Mouse (Mus musculus) heart, postnatal 14 days (tissue): ENCODE results near the gene Arhgap30. TPM values are rescaled to one million over a fixed set of nuclear protein-coding genes. Genes with fewer than 3 reads are reported as not detected.

Source experiments
- DNase-seq, 2 experiments: peaks; one replicate each; pipeline ENCODE4 v3.0.0; 2021 to 2022
- intact Hi-C: fragments of 180-260 bp; cut with DNase I; formaldehyde crosslinking; loops from one replicate; pipeline ENCODE4 v1.15.1; 2025
- total RNA-seq, 2 experiments: library from RNA; stranded (reverse); gene quantifications; 2 replicates each; pipeline ENCODE4 v1.2.3; 2021

Gene Arhgap30
- total RNA-seq, 2 experiments from 2014 or later, result 2.3 to 4.5 TPM

DNA sequence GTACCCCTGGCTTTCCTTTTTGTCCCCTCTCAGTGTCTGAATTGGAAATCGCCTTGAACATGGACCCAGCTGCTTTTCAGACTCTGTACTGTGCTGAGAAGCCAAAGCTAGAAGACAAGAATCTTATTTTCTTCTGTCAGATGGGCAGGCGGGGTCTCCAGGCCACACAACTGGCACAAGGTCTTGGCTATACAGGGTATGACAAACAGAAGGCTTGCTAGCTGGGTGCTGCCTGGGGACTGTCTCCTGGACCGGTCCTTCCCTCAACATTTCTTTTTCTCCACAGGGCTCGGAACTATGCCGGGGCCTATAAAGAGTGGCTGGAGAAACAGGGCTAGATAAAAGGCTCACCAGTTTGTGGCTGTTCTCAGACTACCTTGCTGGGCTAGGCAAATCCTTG is 31.2 kb downstream of the Arhgap30 start:
- DNase-seq, result no peak
- intact Hi-C loops, result no loop called here

DNA sequence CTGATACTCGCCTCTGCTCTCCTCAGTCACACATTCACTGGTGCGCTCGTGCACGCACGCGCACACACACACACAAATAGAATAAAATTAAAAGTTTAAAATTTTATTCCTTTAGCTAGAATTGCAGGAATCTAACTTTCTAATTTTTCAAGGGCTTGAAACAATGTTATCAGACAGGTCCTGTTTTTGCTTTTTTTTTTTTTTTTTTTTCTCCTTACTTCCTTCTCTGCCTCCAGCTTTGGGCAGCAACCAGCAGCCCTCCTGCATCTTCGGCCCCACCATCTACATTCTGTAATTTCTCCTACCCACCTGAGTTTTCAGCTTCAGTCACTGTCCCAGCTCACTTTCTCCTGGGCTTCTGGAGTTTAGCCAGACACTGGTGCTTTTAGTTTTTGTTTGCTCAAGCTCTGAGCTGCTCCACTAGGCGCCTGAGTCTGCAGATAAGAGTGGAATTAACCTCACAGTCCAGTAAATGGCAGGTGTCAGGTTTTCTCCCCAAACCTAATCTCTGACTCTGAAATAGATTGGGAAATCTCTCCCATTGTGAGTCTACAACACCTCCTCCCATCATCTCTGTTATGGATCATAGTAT is 33.8 kb downstream of the Arhgap30 start:
- DNase-seq, result no peak
- intact Hi-C loops, result no loop called here

DNA sequence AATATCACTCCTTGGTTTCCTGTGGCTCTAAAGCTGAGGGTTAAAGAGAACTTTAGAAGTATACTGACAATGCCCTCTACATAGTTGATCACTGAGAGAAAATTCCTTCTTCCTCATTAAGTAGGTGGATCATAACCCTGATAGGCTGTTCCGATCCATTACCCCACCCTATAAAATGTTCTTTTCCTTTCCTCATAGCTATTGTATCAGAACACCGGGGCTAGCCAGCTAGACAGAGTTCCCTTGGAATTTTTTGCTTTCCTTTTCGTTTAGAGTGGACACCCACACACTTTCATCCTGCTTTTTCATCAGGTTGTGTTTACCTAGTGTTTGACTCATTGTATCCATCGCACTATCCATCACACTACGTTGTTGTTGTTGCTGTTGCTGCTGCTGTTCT is 35.9 kb downstream of the Arhgap30 start:
- no peak for DNase-seq
- intact Hi-C loops, result no loop called here

DNA sequence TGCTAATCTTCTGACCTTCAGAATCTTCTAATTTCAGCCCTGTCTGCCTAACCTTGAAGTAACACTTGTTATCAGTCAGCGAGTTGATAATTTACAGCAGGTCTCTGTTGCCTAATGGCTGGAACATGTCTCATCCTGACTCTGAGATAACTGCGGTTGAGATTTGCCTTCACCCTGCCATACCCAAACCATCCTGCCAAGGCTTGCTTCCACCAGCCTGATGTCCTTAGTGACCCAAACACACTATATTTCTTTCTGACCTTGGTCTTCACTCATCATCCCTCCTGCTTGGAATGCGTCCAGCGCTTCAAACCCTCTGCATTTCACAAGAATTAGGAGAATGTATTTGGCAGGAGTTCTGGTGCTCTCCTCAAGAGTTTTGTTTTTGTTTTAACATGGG is 36.4 kb downstream of the Arhgap30 start:
- intact Hi-C loops, result no loop called here
- peak in 1 of 2 experiments; percentile 32 for DNase-seq

DNA sequence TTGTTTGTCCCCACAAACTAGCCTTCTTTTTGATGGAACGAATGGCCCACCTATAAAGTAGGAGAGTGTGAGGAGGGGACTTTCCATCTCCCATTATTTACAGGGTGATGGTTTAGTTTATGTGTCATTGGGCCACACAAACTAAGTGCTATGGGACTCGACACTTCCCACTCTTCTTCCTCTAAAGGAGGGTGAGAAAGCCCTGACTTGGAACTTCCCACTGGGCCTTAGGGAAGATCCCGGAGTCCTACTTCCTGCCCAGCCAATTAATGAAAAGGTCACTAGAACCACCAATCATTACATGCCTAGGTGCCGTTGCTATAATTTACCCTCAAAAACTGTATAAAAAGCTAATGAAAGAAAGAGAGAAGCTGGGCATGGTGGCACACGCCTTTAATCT is 43.4 kb downstream of the Arhgap30 start:
- intact Hi-C loops, result no loop called here
- no peak for DNase-seq

DNA sequence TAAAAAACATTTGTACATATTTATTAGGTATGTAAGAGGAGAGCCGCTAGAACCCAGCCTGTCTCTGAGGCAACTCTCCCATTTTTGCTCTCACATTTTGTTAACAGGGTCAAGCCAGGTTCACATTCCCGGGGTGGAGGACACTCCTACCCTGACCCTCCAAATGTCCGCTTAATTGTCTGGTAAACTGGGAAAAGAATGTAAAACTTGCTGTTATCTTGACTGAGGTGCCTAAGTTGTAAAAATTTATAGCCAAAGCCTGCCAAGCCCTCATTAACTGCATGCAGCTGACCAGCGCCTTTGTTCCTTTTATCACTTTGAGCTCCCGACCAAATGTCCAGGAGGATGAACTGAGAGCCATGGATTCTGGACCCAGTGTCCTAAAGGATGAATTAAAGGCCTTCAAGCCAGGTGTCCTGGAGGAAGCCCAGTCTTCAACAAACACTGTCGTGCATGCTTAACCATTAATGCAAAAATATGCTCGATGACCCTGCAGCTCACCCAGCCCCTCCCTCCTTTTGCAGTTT is 46.6 kb downstream of the Arhgap30 start:
- intact Hi-C loops, result no loop called here
- no peak for DNase-seq

DNA sequence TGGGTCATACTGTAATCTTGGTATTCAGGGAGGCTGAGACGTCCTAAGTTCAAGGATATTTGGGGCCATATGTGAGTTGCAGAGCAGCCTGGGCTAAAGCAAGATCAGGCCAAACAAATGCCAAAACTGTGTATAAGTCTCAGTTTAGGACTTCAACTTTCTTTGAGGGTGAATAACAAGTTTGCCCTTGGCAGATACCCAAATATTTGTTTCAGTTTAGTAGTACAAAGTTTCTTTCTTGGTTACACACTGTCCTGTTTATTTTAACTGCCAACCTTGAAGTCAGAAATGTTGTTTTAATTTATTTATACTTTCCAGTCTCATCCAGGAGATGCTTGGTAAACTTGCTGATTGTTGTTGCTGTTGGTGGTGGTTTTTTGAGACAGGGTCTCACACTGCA is 47.2 kb downstream of the Arhgap30 start:
- DNase-seq, result no peak

DNA sequence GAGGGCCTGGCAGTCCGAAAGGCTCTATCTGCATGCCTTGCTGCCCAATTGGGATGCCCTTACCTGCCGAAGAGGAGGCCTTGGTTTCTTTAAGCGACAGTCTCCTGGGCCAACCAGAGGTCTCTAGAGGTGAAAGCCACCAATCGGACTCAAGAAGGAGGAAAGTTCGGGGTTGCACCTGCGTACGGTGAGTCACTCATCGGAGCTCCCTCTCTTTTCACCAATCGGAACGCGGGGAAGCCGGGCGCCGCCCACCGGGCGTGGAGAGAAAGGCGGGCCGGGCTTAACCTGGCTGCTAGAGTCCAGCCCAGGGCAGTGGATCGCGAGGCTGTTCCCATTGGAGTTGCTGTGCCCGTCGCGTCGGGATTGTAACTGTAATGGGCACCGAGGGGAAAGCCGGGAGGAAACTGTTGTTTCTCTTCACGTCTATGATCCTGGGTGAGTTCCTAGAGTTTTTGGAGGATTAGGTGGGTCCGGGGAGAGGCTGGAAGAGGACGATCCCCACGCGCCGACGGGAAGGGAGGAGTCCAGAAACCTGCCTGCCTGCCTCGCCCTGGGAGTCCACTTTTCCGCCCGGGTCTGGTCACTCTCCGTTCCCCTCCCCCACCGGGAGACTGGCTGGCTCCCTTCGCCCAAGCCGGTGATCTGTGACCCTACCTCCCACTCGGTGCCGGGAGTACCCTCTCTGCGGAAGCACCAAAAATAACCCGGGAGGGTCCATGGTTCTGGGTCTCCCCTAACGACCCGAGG is 48.7 kb downstream of the Arhgap30 start, which contains the start of gene F11r:
Gene F11r, plus strand, starts transcription at position 272 of the 750 bp plus-strand sequence.
- intact Hi-C loops, result loop anchor here (1.0 to 2.0 kb wide), 4 partner anchors 17 to 65 kb away; partner anchors contain the start of gene Alyref2
- DNase-seq, result peak; percentile 82 to 87

More for the DNA sequence above, 47.2 kb downstream of the Arhgap30 start:
- intact Hi-C loops, result loop anchor here (2.0 kb wide), 2 partner anchors 19 to 35 kb away; no protein-coding TSS in a partner anchor

DNA sequence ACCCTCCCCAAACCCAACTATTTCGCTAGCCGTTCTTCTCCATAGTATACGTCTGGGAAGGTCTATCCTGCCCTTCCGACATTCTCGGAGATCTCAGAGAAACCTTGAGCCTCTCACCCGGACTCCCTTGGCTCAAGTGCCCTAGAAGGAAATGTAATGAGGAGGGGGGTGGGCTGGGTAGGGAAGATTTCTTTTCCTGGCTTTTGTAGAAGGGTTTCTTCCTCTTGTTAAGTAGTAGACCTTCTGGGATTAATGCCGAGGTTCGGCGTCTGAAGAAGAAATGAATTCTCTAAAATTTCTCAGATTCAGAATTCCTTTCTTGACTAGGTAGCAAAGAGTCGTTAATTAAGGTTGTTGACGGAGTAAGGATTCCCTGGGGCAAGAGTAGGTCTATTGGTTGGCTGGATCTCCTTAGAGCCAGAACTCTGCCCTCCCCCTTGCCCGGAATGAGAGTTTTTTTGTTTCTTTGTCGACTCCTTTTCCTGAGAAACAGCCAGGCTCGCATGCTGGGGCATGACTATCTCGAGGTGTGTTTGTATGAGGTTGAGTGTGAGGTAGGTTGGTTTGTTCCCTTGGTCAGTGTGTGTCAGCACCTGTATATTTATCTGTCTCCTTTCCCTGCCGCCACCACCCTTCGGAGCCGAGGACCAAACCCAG is 49.4 kb downstream of the Arhgap30 start:
- intact Hi-C loops, result loop anchor here (2.0 kb wide), 1 partner anchor 65 kb away; the partner anchor contains the start of gene Alyref2
- no peak for DNase-seq

DNA sequence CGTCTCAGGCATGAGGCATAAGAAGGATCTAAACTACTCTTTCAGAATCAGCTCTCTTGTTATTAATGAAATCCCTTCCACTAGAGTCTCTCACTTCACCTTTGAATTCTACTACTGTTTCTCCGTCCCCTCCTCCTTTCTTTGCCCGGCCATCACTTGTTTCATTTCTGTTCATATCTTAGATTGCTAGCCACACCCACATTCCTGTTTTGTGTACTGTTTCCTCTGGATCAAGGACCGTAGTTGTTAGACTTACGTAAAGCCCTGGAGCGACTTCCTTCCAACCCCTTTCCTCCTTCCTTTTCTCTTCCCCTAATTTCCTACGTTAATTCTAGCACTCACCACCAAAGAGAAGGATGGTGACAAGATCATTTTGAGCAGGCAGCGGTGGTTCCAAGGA is 50.3 kb downstream of the Arhgap30 start:
- intact Hi-C loops, result loop anchor here (2.0 kb wide), 1 partner anchor 64 kb away; the partner anchor contains the start of gene Alyref2
- no peak for DNase-seq

DNA sequence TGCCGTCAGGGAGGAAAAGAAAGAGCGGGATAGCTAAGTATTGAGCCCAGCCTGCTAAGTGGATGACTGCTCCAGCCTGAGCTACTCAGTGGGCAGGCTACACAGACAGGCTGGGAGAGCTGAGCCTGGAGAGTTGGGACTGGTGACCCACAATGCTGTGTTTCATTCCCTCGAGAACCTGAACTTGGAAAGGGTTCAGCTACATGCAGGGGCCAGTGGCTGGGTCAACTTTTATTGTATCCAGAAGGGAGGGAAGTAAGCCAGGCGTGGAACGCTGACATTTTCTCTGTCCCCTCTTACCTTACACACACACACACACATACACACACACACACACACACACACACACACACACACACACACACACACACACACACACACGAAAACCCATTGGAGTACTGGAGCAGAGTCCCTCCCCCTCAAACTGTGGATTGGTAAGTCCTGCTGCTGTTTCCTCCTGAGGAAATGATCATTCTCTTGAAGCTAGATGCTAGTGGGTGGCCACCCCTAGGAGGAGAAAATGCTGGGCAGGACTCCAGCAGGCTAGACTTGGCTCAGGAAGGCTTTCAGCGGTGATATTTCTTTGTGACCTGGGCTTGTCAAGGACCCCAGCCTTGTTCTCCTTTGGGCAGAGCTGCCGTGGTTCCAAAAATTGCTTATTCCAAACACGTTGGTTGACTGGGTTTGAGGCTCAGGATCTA is 51.4 kb downstream of the Arhgap30 start:
- intact Hi-C loops, result no loop called here
- peak; percentile 76 to 80 for DNase-seq

DNA sequence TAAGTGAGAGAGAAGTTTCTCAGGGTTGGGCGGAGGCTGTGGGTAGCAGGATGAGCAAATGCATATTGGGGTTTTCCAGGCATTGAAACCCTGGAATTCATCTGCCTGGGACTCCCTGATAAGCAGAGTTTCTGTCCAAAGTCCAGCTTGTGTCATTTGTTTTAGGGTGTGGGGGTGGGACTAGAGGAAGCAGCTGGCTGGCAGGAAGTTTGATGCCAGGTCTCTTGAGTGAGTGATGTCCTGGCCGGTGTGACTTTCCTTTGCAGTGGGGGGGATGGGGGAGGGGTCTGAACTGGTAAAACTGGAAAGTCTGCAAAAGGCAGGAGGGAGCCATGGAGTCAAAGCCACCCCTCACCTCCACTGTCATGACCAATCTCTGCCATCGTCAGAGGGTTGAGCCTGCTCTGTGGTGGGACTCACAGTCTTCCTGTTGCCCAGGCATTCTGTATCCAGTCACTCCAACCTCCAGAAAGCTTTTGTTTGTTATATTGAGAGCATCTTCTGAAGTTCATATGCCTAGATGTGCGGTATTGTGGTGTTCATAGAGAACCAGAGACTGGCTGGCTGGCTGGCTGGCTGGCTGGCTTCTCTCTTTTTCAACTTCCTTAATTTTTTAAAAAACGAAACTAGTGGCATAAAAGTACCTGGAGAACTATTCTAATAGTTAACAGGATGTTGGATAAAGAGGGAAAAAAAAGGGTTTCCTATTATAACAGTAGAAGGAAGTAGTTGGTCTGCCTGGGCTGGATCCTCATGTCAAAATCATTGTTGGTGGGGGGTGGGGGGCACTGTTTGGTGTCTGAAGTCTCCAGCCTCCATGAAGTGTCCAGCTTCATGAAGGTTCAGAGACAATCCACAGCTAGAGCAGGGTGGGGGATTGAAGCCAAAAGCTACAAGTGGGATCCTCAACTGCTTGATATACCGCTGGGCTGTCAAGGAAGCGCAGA is 53.0 kb downstream of the Arhgap30 start:
- DNase-seq, result no peak
- intact Hi-C loops, result no loop called here

DNA sequence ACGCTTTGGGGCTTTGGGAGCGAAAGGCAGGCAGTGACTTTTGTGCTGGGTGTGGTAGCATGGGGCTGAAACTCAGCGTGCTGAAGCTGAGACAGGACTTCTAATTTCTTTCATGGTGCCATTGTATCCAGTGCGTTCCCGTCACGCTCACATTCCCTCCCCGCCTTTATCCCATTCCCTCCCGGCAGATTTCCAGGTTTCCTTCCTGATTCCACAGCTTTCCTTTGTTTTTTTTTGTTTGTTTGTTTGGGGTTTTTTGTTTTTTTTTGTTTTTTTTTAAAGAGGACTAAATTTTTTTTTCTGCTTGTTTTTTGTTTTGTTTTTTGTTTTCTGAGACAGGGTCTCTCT is 53.6 kb downstream of the Arhgap30 start:
- intact Hi-C loops, result no loop called here
- no peak for DNase-seq

DNA sequence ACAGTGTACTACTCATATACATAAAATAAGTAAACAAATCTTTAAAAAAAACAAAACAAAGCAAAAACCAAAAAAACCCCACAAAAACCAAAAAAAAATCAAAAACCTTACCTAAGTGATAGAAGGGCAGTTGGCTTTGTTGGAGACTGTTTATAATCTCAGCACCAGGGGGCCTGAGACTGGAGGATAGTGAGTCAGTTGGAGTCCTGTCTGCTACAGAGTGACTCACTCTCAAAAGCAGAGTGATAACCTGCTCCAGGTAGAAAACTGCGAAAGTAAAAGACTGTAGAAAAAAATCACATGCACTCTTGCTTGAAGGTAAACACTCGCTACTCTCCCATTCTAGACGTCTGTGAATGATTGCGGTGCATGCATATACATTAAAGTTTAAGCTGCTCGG is 56.3 kb downstream of the Arhgap30 start:
- no peak for DNase-seq
- intact Hi-C loops, result no loop called here

DNA sequence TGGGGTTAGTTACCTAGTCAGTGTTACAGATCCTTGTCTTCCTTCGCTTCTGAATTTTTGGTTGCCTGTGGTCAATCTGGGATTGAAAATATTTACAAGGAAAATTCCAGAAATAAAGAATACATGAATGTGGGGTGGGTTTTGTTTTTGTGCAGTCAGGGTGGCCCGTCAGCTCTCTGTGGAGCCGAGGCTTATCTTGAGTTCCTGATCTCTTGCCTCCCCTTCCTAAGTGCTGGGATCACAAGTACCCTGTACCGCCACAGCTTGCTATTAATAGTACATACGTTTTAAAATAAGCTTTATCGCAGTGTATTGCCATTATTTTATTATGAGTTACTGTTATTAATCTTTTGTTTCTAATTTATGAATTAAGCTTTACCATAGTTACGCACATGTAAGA is 58.1 kb downstream of the Arhgap30 start:
- DNase-seq, result no peak

DNA sequence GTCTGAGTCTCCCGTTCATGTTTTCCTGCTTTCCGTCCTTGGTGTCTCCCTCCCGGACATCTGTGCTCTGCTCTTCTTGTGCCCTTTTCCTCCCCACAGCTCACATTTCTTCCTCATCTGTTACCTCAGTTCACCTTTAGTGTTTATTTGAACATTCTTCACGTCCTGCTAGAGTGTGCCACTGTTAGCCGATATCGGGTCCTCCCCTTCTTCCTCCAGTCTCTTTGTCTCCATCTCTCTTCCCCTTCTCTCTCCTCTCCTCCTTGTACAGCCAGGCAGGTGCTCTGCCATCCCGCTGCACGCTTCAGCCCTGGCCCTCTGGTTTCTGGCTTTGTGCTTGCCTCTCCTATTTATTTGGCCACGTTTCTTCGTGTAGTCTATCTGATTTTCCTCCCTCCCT is 58.9 kb downstream of the Arhgap30 start:
- no peak for DNase-seq
- intact Hi-C loops, result no loop called here

More for the DNA sequence above, 58.1 kb downstream of the Arhgap30 start:
- intact Hi-C loops, result no loop called here

DNA sequence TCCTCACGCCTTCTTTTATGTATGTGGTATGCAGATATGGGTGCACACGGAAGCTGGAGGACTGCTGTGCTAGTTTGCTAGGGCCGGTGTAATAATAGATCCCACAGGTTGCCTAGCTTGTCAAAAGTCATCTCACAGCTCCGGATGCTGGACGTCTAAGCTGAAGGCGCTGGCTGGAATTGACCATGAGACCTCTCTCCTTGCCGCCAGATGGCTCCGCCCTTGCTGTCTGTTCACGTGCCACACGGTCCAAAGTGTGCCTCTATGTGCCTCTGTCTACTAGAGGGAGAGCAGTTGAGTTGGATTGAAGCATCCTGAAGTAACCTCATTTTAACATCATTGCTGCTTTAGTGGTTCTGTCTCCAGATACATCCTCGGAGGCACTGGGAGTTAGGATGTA is 61.3 kb downstream of the Arhgap30 start:
- DNase-seq, result no peak
- intact Hi-C loops, result loop anchor here (5.0 kb wide), 1 partner anchor 38 kb away; the partner anchor contains the start of gene Usf1

DNA sequence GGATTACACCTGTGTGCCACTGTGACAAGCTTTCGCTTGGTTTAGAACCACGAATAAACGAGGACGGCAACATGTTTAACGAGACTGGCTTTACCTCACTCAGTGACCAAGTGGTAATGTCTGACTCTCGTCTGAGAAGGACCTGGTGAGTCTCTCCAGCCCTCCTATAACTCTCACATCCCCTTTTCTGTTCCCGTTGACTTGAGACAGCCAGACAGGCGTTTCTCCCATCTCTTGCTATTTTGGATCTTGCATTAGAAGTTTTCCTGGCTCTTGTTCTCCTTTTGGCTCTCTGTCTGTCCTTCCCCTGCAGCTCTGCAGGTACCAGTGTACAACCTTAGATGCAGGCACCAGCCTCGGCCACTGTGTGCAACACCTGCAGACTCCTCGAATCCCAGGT is 62.2 kb downstream of the Arhgap30 start:
- intact Hi-C loops, result loop anchor here (5.0 kb wide), 1 partner anchor 39 kb away; the partner anchor contains the start of gene Usf1
- DNase-seq, result no peak

DNA sequence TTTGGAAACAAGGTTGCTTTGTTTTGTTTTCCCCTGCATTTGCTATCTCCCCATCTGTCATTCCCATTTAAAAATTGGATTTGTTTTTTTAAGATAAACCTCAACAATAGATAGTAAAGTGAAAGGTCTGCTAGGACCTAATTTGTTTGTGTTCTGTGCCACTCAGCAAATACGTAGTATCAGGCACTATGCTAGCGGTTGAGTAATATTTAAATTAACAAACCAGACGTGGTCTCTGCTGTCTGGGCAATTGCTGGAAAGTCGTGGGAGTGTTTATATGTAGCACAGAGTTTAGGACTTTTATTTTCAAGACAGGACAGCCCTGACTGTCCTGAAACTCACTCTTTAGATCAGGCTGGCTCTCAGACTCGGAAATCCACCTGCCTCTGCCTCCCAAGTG is 63.8 kb downstream of the Arhgap30 start:
- intact Hi-C loops, result loop anchor here (5.0 kb wide), 1 partner anchor 40 kb away; the partner anchor contains the start of gene Usf1
- no peak for DNase-seq
